ENCODE assay signal across 29 mouse cellular contexts in the genomic region with DNA sequence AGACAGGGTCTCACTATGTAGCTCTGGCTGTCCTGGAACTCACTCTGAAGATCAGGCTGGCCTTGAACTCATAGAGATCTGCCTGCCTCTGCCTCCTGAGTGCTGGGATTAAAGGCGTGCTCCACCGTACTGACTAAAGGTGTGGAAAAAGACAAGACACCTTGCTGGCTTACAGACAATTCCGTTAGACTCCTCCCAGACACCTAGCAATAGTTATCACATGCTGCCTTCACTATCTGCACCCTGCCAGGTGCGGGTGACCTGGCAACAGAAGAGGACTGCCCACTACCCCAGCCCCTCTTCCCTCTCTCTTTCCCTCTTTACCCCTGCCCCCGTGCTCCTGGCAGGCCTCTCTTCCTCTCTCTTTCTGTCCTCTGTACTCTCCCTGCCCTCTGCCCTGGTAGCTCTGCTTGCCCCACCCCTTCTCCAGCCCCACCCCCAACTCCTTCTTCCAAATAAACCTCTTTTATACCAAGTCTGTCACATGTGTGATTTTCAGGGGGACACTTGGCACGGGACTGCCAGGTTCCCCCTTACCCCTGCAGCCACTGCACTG. TPM values are rescaled to one million over a fixed set of nuclear protein-coding genes. Genes with fewer than 3 reads are reported as not detected.
DNase-seq lines count a peak whose midpoint lies in the region; ATAC-seq and TF ChIP-seq lines count a peak whose summit lies in the region.
"Had no signal": no experiment of that assay in that cellular context is flagged by ENCODE, and none has a peak within 500 bp of the region (broad histone marks: within the 10 kb centered on the region; RNA-seq: fewer than 3 reads in every experiment).

No protein-coding gene starts in this region.

- WGBS in hindbrain, embryonic 10.5 days, result 84% methylated on average over 6 of the region's 6 CpGs
- 84% methylated on average over 6 of the region's 6 CpGs for WGBS in hindbrain, embryonic 11.5 days
- 73% methylated on average over 6 of the region's 6 CpGs for WGBS in kidney, postnatal 0 days
- WGBS in liver, embryonic 13.5 days (ENCODE audit: insufficient replicate concordance), result 48% methylated on average over 6 of the region's 6 CpGs

- intact Hi-C loops in left cerebral cortex, postnatal 36 days (cut with DNase I), result no loop called here

- no peak overlapping the region for H3K4me2 ChIP-seq in hindbrain, embryonic 11.5 days (replicated peaks; ENCODE audit: low read depth, low read length)
- no peak overlapping the region for H3K4me2 ChIP-seq in kidney, postnatal 0 days (ENCODE audit: low read length)
- H3K4me2 ChIP-seq in liver, embryonic 13.5 days, result 0 out of 2 replicates have a peak overlapping the region, but pooled peaks have one; percentile 19
- H3K4me2 ChIP-seq: embryonic facial prominence, embryonic 12.5 days; forebrain, embryonic 13.5 days; hindbrain, embryonic 12.5 days; lung, embryonic 15.5 days; midbrain, embryonic 12.5 days; neural tube, embryonic 12.5 days had no signal

- ATAC-seq in hindbrain, embryonic 11.5 days (ENCODE audit: low FRiP score), result no peak
- no peak for ATAC-seq in kidney, postnatal 0 days (replicated peaks; ENCODE audit: low FRiP score, low read depth)
- no peak for ATAC-seq in liver, embryonic 13.5 days (ENCODE audit: low read depth)
- ATAC-seq: activated CD4-positive, CD25-positive, alpha-beta regulatory T cell, adult 4 months; forebrain, embryonic 13.5 days had no signal

- no peak for DNase-seq in hindbrain, embryonic 10.5 days (ENCODE audit: low spot score)
- DNase-seq in hindbrain, embryonic 11.5 days (ENCODE audit: low spot score), result no peak
- peak; percentile 56 for DNase-seq in adipocyte (ENCODE audit: low spot score)
- no peak for DNase-seq in kidney, postnatal 0 days (ENCODE audit: low spot score)
- DNase-seq in liver, embryonic 13.5 days, result no peak
- DNase-seq in left cerebral cortex, postnatal 36 days (ENCODE audit: low spot score in 2 of 2), result no peak
- no peak for DNase-seq in spleen, postnatal 4 days (ENCODE audit: low spot score in 2 of 2)
- no peak for DNase-seq in left cerebral cortex, adult 8-10 months (ENCODE audit: low spot score in 2 of 2)
- DNase-seq: adrenal gland, postnatal 14 days; cerebellum, adult 18-20 months; gastrocnemius, postnatal 25 days; lung, postnatal 4 days; right cerebral cortex, adult 18-20 months; thymus, postnatal 4 days had no signal

- H3K4me1 ChIP-seq in hindbrain, embryonic 10.5 days (replicated peaks), result peaks cover 65% of the 10 kb centered on the region
- H3K4me1 ChIP-seq in hindbrain, embryonic 11.5 days (replicated peaks; ENCODE audit: control insufficient read depth, insufficient read depth, low read length), result peaks cover 4% of the 10 kb centered on the region; the same call in 1 of the 2 replicates
- peaks cover 45% of the 10 kb centered on the region for H3K4me1 ChIP-seq in kidney, postnatal 0 days (replicated peaks; ENCODE audit: insufficient read depth, low read length)
- peaks cover 95% of the 10 kb centered on the region for H3K4me1 ChIP-seq in liver, embryonic 13.5 days (replicated peaks)

- H3K36me3 ChIP-seq in hindbrain, embryonic 10.5 days, result no peaks in the 10 kb centered on the region
- H3K36me3 ChIP-seq in hindbrain, embryonic 11.5 days (ENCODE audit: control insufficient read depth, insufficient read depth, low read length), result no peaks in the 10 kb centered on the region
- H3K36me3 ChIP-seq in kidney, postnatal 0 days (ENCODE audit: insufficient read depth, low read length), result no peaks in the 10 kb centered on the region
- H3K36me3 ChIP-seq in liver, embryonic 13.5 days, result no peaks in the 10 kb centered on the region
- H3K36me3 ChIP-seq: embryonic facial prominence, embryonic 12.5 days; hindbrain, embryonic 12.5 days; lung, embryonic 15.5 days; midbrain, embryonic 12.5 days; neural tube, embryonic 12.5 days had no signal

- 0 out of 2 replicates have a peak overlapping the region, but pooled peaks have one; percentile 23 for H3K27ac ChIP-seq in hindbrain, embryonic 10.5 days
- H3K27ac ChIP-seq in hindbrain, embryonic 11.5 days (ENCODE audit: low read depth, low read length), result no peak overlapping the region
- H3K27ac ChIP-seq in kidney, postnatal 0 days, result peak overlapping the region; percentile 54
- peak overlapping the region; percentile 100 for H3K27ac ChIP-seq in liver, embryonic 13.5 days
- H3K27ac ChIP-seq: embryonic facial prominence, embryonic 12.5 days; forebrain, embryonic 13.5 days; hindbrain, embryonic 12.5 days; lung, embryonic 15.5 days; midbrain, embryonic 12.5 days; neural tube, embryonic 12.5 days had no signal

- no peak for TF ChIP-seq CTCF in kidney, postnatal 0 days (IDR thresholded peaks at IDR 0.05; ENCODE audit: low read depth)

- no peaks in the 10 kb centered on the region for H3K9me3 ChIP-seq in hindbrain, embryonic 10.5 days
- no peaks in the 10 kb centered on the region for H3K9me3 ChIP-seq in hindbrain, embryonic 11.5 days (ENCODE audit: control insufficient read depth, low read length)
- H3K9me3 ChIP-seq in kidney, postnatal 0 days (replicated peaks; ENCODE audit: low read length), result no peaks in the 10 kb centered on the region
- no peaks in the 10 kb centered on the region for H3K9me3 ChIP-seq in liver, embryonic 13.5 days (replicated peaks)
- H3K9me3 ChIP-seq: embryonic facial prominence, embryonic 12.5 days; forebrain, embryonic 13.5 days; G1E; hindbrain, embryonic 12.5 days; lung, embryonic 15.5 days; midbrain, embryonic 12.5 days; neural tube, embryonic 12.5 days had no signal

- H3K9ac ChIP-seq in hindbrain, embryonic 11.5 days (ENCODE audit: low read depth, low read length), result no peak overlapping the region
- H3K9ac ChIP-seq in kidney, postnatal 0 days (ENCODE audit: low read depth, low read length), result no peak overlapping the region
- H3K9ac ChIP-seq in liver, embryonic 13.5 days, result peak overlapping the region; percentile 33; the same call in 1 of the 2 replicates
- H3K9ac ChIP-seq: embryonic facial prominence, embryonic 12.5 days; forebrain, embryonic 13.5 days; hindbrain, embryonic 12.5 days; lung, embryonic 15.5 days; midbrain, embryonic 12.5 days; neural tube, embryonic 12.5 days had no signal

- H3K27me3 ChIP-seq in hindbrain, embryonic 10.5 days (ENCODE audit: insufficient read depth, poor library complexity, severe bottlenecking), result no peaks in the 10 kb centered on the region
- no peaks in the 10 kb centered on the region for H3K27me3 ChIP-seq in hindbrain, embryonic 11.5 days (ENCODE audit: control insufficient read depth, insufficient read depth, low read length)
- H3K27me3 ChIP-seq in kidney, postnatal 0 days (ENCODE audit: insufficient read depth, low read length), result no peaks in the 10 kb centered on the region
- no peaks in the 10 kb centered on the region for H3K27me3 ChIP-seq in liver, embryonic 13.5 days
- H3K27me3 ChIP-seq: embryonic facial prominence, embryonic 12.5 days; hindbrain, embryonic 12.5 days; lung, embryonic 15.5 days; midbrain, embryonic 12.5 days; neural tube, embryonic 12.5 days had no signal

- no peak overlapping the region for H3K4me3 ChIP-seq in hindbrain, embryonic 10.5 days
- no peak overlapping the region for H3K4me3 ChIP-seq in hindbrain, embryonic 11.5 days (ENCODE audit: low read depth, low read length)
- H3K4me3 ChIP-seq in kidney, postnatal 0 days (replicated peaks; ENCODE audit: low read depth, low read length), result no peak overlapping the region
- H3K4me3 ChIP-seq in liver, embryonic 13.5 days (replicated peaks), result no peak overlapping the region
- H3K4me3 ChIP-seq: embryonic facial prominence, embryonic 12.5 days; erythroblast, embryonic 14.5 days; forebrain, embryonic 13.5 days; hindbrain, embryonic 12.5 days; lung, embryonic 15.5 days; midbrain, embryonic 12.5 days; neural tube, embryonic 12.5 days had no signal

RNA-seq across cellular contexts. Expression of gene Gpr146, which starts 3.5 kb away (rescaled TPM):
- 2.0 and 2.8 TPM in 2 replicates for polyA plus RNA-seq in hindbrain, embryonic 10.5 days (2016; fragmentation: Nextera tagmentation; extraction: Ambion mirVana)
- polyA plus RNA-seq in hindbrain, embryonic 11.5 days (2014; fragmentation: Nextera tagmentation; extraction: Ambion mirVana), result 1.8 TPM in 2 replicates
- polyA plus RNA-seq in kidney, postnatal 0 days (2015; fragmentation: Nextera tagmentation; extraction: Ambion mirVana), result 7.6 and 7.8 TPM in 2 replicates
- polyA plus RNA-seq in liver, embryonic 13.5 days (2015; fragmentation: Nextera tagmentation; extraction: Ambion mirVana), result 18.8 and 20.2 TPM in 2 replicates
- total RNA-seq in left cerebral cortex, postnatal 36 days (2021), result 10 to 100 TPM; 13.5 to 14.0 TPM
- total RNA-seq in left cerebral cortex, adult 8-10 months (2022), result 10 to 100 TPM; 15.9 to 17.1 (median 16.4) TPM

RNA-seq across cellular contexts. Expression of gene Cyp2w1, which starts 21.6 kb away (rescaled TPM):
- polyA plus RNA-seq in hindbrain, embryonic 10.5 days (2016; fragmentation: Nextera tagmentation; extraction: Ambion mirVana), result not detected in 2 replicates
- not detected in 2 replicates for polyA plus RNA-seq in hindbrain, embryonic 11.5 days (2014; fragmentation: Nextera tagmentation; extraction: Ambion mirVana)
- not detected in 2 replicates for polyA plus RNA-seq in kidney, postnatal 0 days (2015; fragmentation: Nextera tagmentation; extraction: Ambion mirVana)
- not detected in 2 replicates for polyA plus RNA-seq in liver, embryonic 13.5 days (2015; fragmentation: Nextera tagmentation; extraction: Ambion mirVana)
- total RNA-seq in left cerebral cortex, postnatal 36 days (2021), result not detected
- not detected for total RNA-seq in left cerebral cortex, adult 8-10 months (2022)
- total RNA-seq: adrenal gland, postnatal 14 days; G1E; gastrocnemius, postnatal 25 days; layer of hippocampus, adult 18-20 months; layer of hippocampus, postnatal 25 days; left cerebral cortex, postnatal 14 days; monocyte, adult 5-6 weeks had no signal
- polyA plus RNA-seq: activated CD4-positive, CD25-positive, alpha-beta regulatory T cell, adult 4 months; cortical plate, adult 2 months; forebrain, embryonic 13.5 days; G1E; heart, postnatal 0 days; lung, embryonic 15.5 days; neural tube, embryonic 12.5 days had no signal

RNA-seq across cellular contexts. Expression of gene Cox19, which starts 22.7 kb away (rescaled TPM):
- 116 and 147 TPM in 2 replicates for polyA plus RNA-seq in hindbrain, embryonic 10.5 days (2016; fragmentation: Nextera tagmentation; extraction: Ambion mirVana)
- 127 and 129 TPM in 2 replicates for polyA plus RNA-seq in hindbrain, embryonic 11.5 days (2014; fragmentation: Nextera tagmentation; extraction: Ambion mirVana)
- polyA plus RNA-seq in kidney, postnatal 0 days (2015; fragmentation: Nextera tagmentation; extraction: Ambion mirVana), result 116 TPM in 2 replicates
- 68.5 and 72.3 TPM in 2 replicates for polyA plus RNA-seq in liver, embryonic 13.5 days (2015; fragmentation: Nextera tagmentation; extraction: Ambion mirVana)
- 10 to 100 TPM; 65.7 to 74.4 TPM for total RNA-seq in left cerebral cortex, postnatal 36 days (2021)
- total RNA-seq in left cerebral cortex, adult 8-10 months (2022), result 10 to 100 TPM; 59.2 to 62.6 (median 61.3) TPM

RNA-seq across cellular contexts. Expression of gene C130050O18Rik, which starts 31.1 kb away (rescaled TPM):
- polyA plus RNA-seq in hindbrain, embryonic 10.5 days (2016; fragmentation: Nextera tagmentation; extraction: Ambion mirVana), result 0.43 TPM in 1 of 2 replicates, not detected in the other
- 0.11 and 0.32 TPM in 2 replicates for polyA plus RNA-seq in hindbrain, embryonic 11.5 days (2014; fragmentation: Nextera tagmentation; extraction: Ambion mirVana)
- 1.2 and 1.5 TPM in 2 replicates for polyA plus RNA-seq in kidney, postnatal 0 days (2015; fragmentation: Nextera tagmentation; extraction: Ambion mirVana)
- 0.89 and 1.1 TPM in 2 replicates for polyA plus RNA-seq in liver, embryonic 13.5 days (2015; fragmentation: Nextera tagmentation; extraction: Ambion mirVana)
- total RNA-seq in left cerebral cortex, postnatal 36 days (2021), result under 1 TPM in 1 of 2 experiments, not detected in 1; 0.27 TPM
- total RNA-seq in left cerebral cortex, adult 8-10 months (2022), result 1 to 10 TPM in 1 of 4 experiments, under 1 TPM in 3; 0.32 to 1.5 (median 0.70) TPM
- polyA plus RNA-seq: activated CD4-positive, CD25-positive, alpha-beta regulatory T cell, adult 4 months; erythroblast, embryonic 14.5 days had no signal

RNA-seq across cellular contexts. Expression of gene Adap1, which starts 48.5 kb away (rescaled TPM):
- polyA plus RNA-seq in hindbrain, embryonic 10.5 days (2016; fragmentation: Nextera tagmentation; extraction: Ambion mirVana), result 0.65 and 1.5 TPM in 2 replicates
- polyA plus RNA-seq in hindbrain, embryonic 11.5 days (2014; fragmentation: Nextera tagmentation; extraction: Ambion mirVana), result 2.1 and 4.0 TPM in 2 replicates
- 6.5 and 6.9 TPM in 2 replicates for polyA plus RNA-seq in kidney, postnatal 0 days (2015; fragmentation: Nextera tagmentation; extraction: Ambion mirVana)
- 2.6 and 3.3 TPM in 2 replicates for polyA plus RNA-seq in liver, embryonic 13.5 days (2015; fragmentation: Nextera tagmentation; extraction: Ambion mirVana)
- 100 to 1,000 TPM; 260 to 316 TPM for total RNA-seq in left cerebral cortex, postnatal 36 days (2021)
- total RNA-seq in left cerebral cortex, adult 8-10 months (2022), result 100 to 1,000 TPM; 207 to 227 (median 217) TPM
